Mouse (Mus musculus) heart, embryonic 16.5 days (tissue): ENCODE results near the gene Nup50. TPM values are rescaled to one million over a fixed set of nuclear protein-coding genes. Genes with fewer than 3 reads are reported as not detected.
A peak's percentile ranks its signal among the peaks of the same experiment; 100 is the strongest.

Experiments used
- ATAC-seq: fragments of 200-750 bp; cut with Nextera tagmentation; replicated peaks from 2 replicates; pipeline ENCODE4 v1.8.0; 2017; ENCODE audit warnings: moderate number of reproducible peaks; ENCODE audit not compliant: insufficient read depth, low FRiP score; ENCODE audit errors: extremely low read depth
- H3K27ac ChIP-seq: fragments of 300-500 bp; sonication (generic); 2 replicates; pipeline ENCODE4 v1.5.1; 2014; ENCODE audit warnings: mild to moderate bottlenecking, low read length, control low read depth, moderate library complexity
- H3K27me3 ChIP-seq: fragments of 300-500 bp; sonication (generic); 2 replicates; pipeline ENCODE4 v1.6.1; 2014; ENCODE audit warnings: low read length, mixed read lengths; ENCODE audit not compliant: control insufficient read depth, insufficient read depth
- H3K36me3 ChIP-seq: fragments of 300-500 bp; sonication (generic); 2 replicates; pipeline ENCODE4 v1.6.1; 2014; ENCODE audit not compliant: control insufficient read depth, insufficient read depth
- H3K4me1 ChIP-seq: fragments of 300-500 bp; sonication (generic); 2 replicates; pipeline ENCODE4 v1.6.1; 2014; ENCODE audit warnings: low read length, mixed read lengths; ENCODE audit not compliant: control insufficient read depth, insufficient read depth
- H3K4me2 ChIP-seq: fragments of 300-500 bp; sonication (generic); 2 replicates; pipeline ENCODE4 v1.6.1; 2014; ENCODE audit warnings: low read depth, mild to moderate bottlenecking, control low read depth, low read length
- H3K4me3 ChIP-seq: fragments of 300-500 bp; sonication (generic); 2 replicates; pipeline ENCODE4 v1.5.1; 2014; ENCODE audit warnings: mild to moderate bottlenecking, control low read depth, low read length
- H3K9ac ChIP-seq: fragments of 300-500 bp; sonication (generic); 2 replicates; pipeline ENCODE4 v1.6.1; 2014; ENCODE audit warnings: low read length, control low read depth
- H3K9me3 ChIP-seq: fragments of 300-500 bp; sonication (generic); replicated peaks from 2 replicates; pipeline ENCODE4 v1.6.1; 2016; ENCODE audit warnings: low read length; ENCODE audit not compliant: control insufficient read depth
- WGBS: fragments of 180-500 bp; shearing (Covaris S2); extraction: QIAGEN DNeasy Blood & Tissue Kit; methylation state at CpG from one replicate; pipeline ENCODE4 v1.1.7; 2014; 5-methylcytosine and 5-hydroxymethylcytosine counted together
- polyA plus RNA-seq: library from polyadenylated mRNA; unstranded; fragments of >200 nt; fragmentation: Nextera tagmentation; extraction: Ambion mirVana; gene quantifications from 2 replicates; pipeline ENCODE4 v1.2.1, GENCODE M21; 2015

Nup50 gene
- polyA plus RNA-seq, 1 experiment from 2014 or later, result 20.6 TPM

DNA sequence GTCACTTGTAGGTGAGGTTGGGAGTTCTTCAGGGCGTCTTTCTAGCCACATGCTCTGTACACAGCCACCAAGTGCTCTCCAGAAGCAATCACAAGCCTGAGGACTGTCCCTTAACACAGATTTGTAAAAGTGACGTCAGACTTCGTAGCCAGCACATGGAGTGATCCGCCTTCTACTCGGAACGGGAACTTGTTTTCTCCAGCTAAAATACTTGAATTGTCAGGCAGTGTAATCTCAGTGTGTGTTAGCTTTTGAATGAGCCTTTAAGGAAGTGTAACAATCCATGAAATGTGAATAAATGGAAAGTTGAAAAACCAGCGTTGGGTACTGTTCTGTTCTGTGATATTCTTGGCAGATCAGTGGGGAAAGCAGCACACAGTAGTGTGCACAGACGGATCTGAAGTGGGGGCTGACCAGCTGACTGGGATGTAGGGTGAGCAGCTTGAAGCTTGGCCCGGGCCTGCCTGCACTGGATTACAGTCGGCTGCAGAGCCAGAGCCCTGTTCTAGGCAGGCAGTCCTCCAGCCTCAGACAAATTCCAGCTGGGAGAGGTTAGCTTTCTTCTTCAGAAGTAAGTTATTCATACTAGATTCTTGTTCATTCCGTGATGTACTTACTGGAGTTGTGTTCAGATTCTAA lies 19.6 kb downstream of the Nup50 start:
- Histone ChIP-seq H3K4me2 (no peak overlapping the region), H3K9ac (no peak overlapping the region), H3K27me3 (no peaks in the 10 kb centered on the region), H3K4me1 (peaks cover 5% of the 10 kb centered on the region; the same call in 1 of the 2 replicates), H3K9me3 (no peaks in the 10 kb centered on the region), H3K4me3 (no peak overlapping the region), H3K27ac (0 out of 2 replicates have a peak overlapping the region, but pooled peaks have one; percentile 15), H3K36me3 (peaks cover 32% of the 10 kb centered on the region)
- WGBS, result 63% methylated on average over 11 of the region's 11 CpGs
- ATAC-seq, result no peak; the same call in 1 of the 2 replicates

DNA sequence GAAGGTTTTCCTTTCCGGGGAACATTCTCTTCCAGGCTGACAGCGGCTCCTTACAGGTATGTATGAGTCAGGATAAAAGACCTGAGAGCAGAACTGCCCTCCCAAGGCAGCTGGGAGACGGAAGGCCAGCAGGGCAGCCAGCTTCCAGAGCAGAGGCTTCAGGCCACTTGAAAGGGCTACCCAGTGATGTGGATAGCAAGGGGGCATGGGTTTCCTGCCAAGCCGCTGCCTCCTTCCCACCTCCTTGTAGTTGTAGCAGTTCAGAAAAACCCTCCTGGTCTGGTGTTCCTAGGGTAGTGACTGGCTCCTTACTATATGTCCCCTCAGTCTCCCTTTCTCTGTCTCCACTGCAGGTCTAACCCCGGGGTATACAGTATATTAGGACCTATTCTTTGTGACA lies 21.1 kb downstream of the Nup50 start:
- Histone ChIP-seq H3K9ac (no peak overlapping the region), H3K4me1 (peaks cover 11% of the 10 kb centered on the region), H3K27ac (no peak overlapping the region), H3K9me3 (no peaks in the 10 kb centered on the region), H3K4me2 (no peak overlapping the region), H3K36me3 (peaks cover 17% of the 10 kb centered on the region), H3K4me3 (no peak overlapping the region), H3K27me3 (no peaks in the 10 kb centered on the region)
- ATAC-seq, result no peak
- 68% methylated on average over 5 of the region's 5 CpGs for WGBS

DNA sequence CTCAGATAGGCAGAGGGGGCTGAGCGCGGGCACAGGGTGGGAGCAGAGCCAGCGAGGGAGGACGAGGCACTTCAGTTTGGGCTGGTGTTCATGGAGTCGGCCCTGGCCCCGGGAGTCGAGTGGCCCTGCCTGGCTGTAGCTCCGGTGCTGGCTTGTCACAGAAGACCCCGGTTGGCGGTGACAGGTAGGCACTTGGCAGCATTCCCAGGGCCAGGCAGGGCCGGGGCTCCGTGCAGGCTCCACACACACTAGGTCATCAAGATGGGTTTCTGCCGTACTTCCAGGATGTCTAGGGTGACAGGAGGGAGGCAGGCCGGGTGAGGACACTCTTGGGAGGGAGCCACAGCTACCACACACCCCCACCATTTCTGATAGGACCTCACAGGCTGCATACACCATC lies 25.8 kb downstream of the Nup50 start:
- H3K9me3 ChIP-seq, result no peaks in the 10 kb centered on the region
- no peak overlapping the region for H3K9ac ChIP-seq
- WGBS, result 44% methylated on average over 14 of the region's 14 CpGs
- H3K4me1 ChIP-seq, result peaks cover 11% of the 10 kb centered on the region
- no peak overlapping the region for H3K4me2 ChIP-seq
- H3K36me3 ChIP-seq, result peaks cover 3% of the 10 kb centered on the region; the same call in 1 of the 2 replicates
- H3K27me3 ChIP-seq, result no peaks in the 10 kb centered on the region
- peak; percentile 52; the same call in 1 of the 2 replicates for ATAC-seq
- H3K4me3 ChIP-seq, result no peak overlapping the region
- no peak overlapping the region for H3K27ac ChIP-seq

DNA sequence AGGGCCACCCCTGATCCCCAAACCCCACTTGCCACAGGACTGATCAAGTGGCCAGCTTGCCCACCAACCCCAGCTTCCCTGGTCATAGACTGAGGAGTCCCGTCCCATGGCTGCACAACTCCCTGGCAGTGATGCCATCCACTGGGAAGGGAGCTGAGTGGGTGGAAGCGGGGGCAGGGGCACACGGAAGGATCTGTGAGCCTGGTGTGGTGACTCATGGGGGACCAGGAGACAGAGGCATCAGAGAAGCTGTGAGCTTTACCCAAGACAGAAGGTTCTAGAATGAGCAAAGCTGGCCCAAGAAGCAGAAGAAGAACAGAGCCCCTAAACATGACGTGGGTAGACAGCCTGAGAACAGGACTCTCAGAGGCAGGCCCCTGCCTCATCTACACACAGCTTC lies 26.8 kb downstream of the Nup50 start:
- Histone ChIP-seq H3K9ac (no peak overlapping the region), H3K9me3 (no peaks in the 10 kb centered on the region), H3K4me2 (no peak overlapping the region), H3K27me3 (no peaks in the 10 kb centered on the region), H3K4me3 (no peak overlapping the region), H3K27ac (no peak overlapping the region), H3K36me3 (peaks cover 3% of the 10 kb centered on the region), H3K4me1 (peaks cover 6% of the 10 kb centered on the region; the same call in 1 of the 2 replicates)
- 79% methylated on average over 4 of the region's 4 CpGs for WGBS
- no peak for ATAC-seq

DNA sequence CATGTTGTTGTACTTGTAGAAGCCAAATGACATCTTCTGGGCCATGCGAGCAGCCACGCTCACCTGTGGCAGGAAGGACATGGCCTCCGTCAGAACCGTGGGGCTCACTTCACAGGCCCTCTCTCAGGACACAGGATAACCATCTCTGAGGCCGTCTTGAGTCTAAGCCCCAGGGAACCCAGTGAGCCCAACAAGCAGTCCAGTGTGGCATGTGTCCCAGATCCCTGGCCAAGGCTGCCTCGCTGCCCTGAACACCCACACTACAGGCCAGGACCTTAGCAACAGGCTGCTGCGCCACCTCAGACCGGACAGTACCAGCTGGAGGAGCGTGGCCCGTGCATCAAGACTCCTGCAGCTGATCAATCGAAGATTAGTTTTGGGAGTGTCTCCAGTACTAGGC lies 30.0 kb downstream of the Nup50 start:
- ATAC-seq, result no peak
- H3K9me3 ChIP-seq, result no peaks in the 10 kb centered on the region
- peaks cover 6% of the 10 kb centered on the region; the same call in 1 of the 2 replicates for H3K4me1 ChIP-seq
- no peak overlapping the region for H3K27ac ChIP-seq
- H3K4me2 ChIP-seq, result no peak overlapping the region
- peaks cover 7% of the 10 kb centered on the region for H3K36me3 ChIP-seq
- H3K9ac ChIP-seq, result no peak overlapping the region
- WGBS, result 91% methylated on average over 11 of the region's 11 CpGs
- no peak overlapping the region for H3K4me3 ChIP-seq
- H3K27me3 ChIP-seq, result no peaks in the 10 kb centered on the region

DNA sequence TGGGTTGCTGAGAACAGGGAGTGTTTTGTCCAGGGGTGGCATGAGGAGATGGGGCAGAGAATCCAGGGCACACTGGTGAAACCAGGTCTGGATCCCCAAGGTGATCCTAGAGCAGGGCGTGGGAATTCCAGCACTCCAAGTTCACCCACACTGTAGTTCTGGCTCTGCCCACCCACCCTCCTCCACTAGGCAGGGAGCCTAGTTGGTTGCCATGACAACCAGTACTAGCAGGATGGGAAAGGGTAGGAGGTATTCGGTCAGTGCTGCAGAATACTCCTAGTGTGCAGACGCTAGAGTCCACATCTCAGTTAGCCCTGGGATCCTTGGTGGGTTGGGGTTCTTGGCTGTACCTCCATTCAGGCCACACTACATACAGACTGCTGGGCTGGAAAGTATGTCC lies 34.6 kb downstream of the Nup50 start:
- no peak overlapping the region for H3K27ac ChIP-seq
- 49% methylated on average over 3 of the region's 3 CpGs for WGBS
- peaks cover 6% of the 10 kb centered on the region for H3K36me3 ChIP-seq
- no peaks in the 10 kb centered on the region for H3K27me3 ChIP-seq
- H3K4me2 ChIP-seq, result no peak overlapping the region
- no peak for ATAC-seq
- H3K4me3 ChIP-seq, result no peak overlapping the region
- H3K9me3 ChIP-seq, result no peaks in the 10 kb centered on the region
- H3K9ac ChIP-seq, result no peak overlapping the region
- no peaks in the 10 kb centered on the region for H3K4me1 ChIP-seq

DNA sequence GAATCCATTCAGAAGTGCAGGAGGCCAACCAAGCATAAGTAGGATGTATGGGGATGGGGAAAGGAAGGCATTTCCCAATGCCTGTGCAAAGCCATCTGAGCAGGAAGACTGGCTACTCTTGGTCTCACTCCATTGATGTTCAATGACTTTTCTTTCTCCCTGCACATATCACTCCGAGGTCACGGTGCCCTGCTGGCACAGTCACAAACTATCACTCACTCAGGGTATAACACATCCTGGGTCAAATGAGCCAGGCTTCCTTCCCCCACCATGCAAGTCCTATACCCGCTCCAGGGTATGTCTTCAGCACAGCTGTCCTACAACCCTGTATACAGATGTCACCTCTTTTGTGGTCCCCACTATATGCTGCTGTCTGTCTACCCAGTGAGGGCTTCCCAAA lies 35.1 kb downstream of the Nup50 start:
- Histone ChIP-seq H3K36me3 (peaks cover 6% of the 10 kb centered on the region), H3K27ac (no peak overlapping the region), H3K4me1 (no peaks in the 10 kb centered on the region), H3K9me3 (no peaks in the 10 kb centered on the region), H3K4me2 (no peak overlapping the region), H3K27me3 (no peaks in the 10 kb centered on the region), H3K4me3 (no peak overlapping the region), H3K9ac (no peak overlapping the region)
- ATAC-seq, result no peak
- 85% methylated on average over 3 of the region's 3 CpGs for WGBS

DNA sequence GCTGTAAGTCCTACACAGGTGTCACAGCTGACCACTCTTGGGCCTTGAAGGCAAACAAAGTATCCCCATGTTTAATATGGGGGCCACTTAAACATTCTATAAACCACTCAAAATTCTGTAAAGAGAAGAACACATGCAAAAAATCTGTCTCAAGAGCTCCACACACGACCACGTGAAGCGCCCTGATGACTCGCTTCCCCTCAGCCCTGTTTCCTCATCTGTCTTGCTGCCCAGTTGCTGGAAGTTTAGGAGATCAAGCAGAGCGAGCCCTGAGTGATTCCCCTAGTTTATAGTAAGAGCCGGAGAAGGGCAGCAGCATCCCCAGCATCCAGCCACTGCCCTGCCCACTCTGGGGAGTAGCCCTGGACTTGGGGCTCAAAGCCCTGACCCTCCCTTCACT lies 36.7 kb downstream of the Nup50 start:
- no peak for ATAC-seq
- 75% methylated on average over 6 of the region's 6 CpGs for WGBS
- Histone ChIP-seq H3K36me3 (peaks cover 6% of the 10 kb centered on the region; the same call in 1 of the 2 replicates), H3K4me2 (no peak overlapping the region), H3K4me3 (no peak overlapping the region), H3K9ac (no peak overlapping the region), H3K27me3 (no peaks in the 10 kb centered on the region), H3K9me3 (no peaks in the 10 kb centered on the region), H3K27ac (no peak overlapping the region), H3K4me1 (no peaks in the 10 kb centered on the region)

DNA sequence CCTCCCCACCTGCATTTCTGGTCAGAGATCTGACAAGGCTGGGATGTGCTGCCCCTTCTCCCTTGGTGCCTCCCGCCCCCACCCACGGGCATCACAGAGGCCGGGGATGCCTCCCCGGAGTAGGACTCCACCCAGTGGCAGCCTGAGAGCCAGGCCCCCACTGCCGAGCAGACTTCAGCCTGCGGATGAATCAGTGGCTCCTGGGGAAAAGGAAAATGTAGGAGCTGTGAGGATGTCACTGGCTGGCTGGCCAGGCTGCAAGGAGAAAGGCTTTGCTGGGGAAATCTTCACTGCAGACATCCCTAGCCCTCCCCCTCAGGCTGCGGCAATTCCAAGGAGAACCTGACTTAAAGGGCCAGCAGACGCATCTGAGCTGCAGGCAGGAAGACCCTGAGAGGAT lies 37.5 kb downstream of the Nup50 start:
- Histone ChIP-seq H3K9ac (no peak overlapping the region), H3K4me2 (no peak overlapping the region), H3K27ac (no peak overlapping the region), H3K36me3 (0 out of 2 replicates have a peak, but pooled peaks cover 3% of the 10 kb centered on the region), H3K27me3 (no peaks in the 10 kb centered on the region), H3K4me3 (no peak overlapping the region), H3K9me3 (no peaks in the 10 kb centered on the region), H3K4me1 (no peaks in the 10 kb centered on the region)
- 33% methylated on average over 8 of the region's 8 CpGs for WGBS
- ATAC-seq, result no peak
